24 mouse cellular contexts compared by ENCODE assay signal in the genomic region with DNA sequence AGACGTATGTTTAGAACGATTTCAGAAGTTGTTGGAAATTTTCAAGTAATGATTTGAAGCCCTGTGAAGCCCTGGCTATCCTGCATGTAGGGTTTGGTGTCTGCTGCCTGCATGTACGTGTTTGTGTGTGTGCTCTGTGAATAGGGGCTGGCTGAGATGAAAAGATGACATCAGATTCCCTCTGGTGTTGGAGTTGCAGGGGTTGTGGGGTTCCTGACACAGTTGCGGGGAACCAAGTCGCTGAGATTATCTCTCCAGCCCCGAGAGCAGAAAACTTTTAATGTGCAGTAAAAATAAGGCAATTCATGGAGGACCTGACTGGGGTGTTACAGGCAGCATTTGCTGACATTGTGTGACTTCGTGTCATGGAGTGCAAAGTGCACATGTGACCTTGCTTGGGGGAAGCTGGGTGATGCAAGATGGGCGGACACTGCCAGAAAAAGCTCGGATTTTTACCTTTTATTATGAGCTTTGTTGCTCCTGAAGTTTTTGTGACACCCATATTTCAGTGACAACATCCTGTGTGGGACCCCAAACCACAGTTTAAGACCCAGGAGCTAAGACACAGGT. TPM values are rescaled to one million over a fixed set of nuclear protein-coding genes. Genes with fewer than 3 reads are reported as not detected.
DNase-seq lines count a peak whose midpoint lies in the region; ATAC-seq and TF ChIP-seq lines count a peak whose summit lies in the region.
"Had no signal": no experiment of that assay in that cellular context is flagged by ENCODE, and none has a peak within 500 bp of the region (broad histone marks: within the 10 kb centered on the region; RNA-seq: fewer than 3 reads in every experiment).

No protein-coding gene starts in this region.

- TF ChIP-seq CTCF in intestine, postnatal 0 days (IDR thresholded peaks at IDR 0.05; ENCODE audit: low read depth) = no peak
- TF ChIP-seq CTCF in liver, postnatal 0 days (IDR thresholded peaks at IDR 0.05; ENCODE audit: low read depth) = no peak

- no peaks in the 10 kb centered on the region for H3K36me3 ChIP-seq in intestine, postnatal 0 days (ENCODE audit: control insufficient read depth, insufficient read depth)
- no peaks in the 10 kb centered on the region for H3K36me3 ChIP-seq in intestine, embryonic 16.5 days (ENCODE audit: control insufficient read depth, insufficient read depth, low read length)
- no peaks in the 10 kb centered on the region for H3K36me3 ChIP-seq in liver, embryonic 11.5 days (ENCODE audit: control insufficient read depth, insufficient read depth, low read length)
- H3K36me3 ChIP-seq in liver, embryonic 12.5 days = no peaks in the 10 kb centered on the region
- no peaks in the 10 kb centered on the region for H3K36me3 ChIP-seq in liver, postnatal 0 days (replicated peaks; ENCODE audit: insufficient read depth, low read length)
- H3K36me3 ChIP-seq: embryonic facial prominence, embryonic 10.5 days; embryonic facial prominence, embryonic 12.5 days; G1E had no signal

- no peak overlapping the region for H3K4me2 ChIP-seq in intestine, postnatal 0 days (replicated peaks; ENCODE audit: low read depth)
- no peak overlapping the region for H3K4me2 ChIP-seq in intestine, embryonic 16.5 days (ENCODE audit: low read depth, low read length)
- no peak overlapping the region for H3K4me2 ChIP-seq in liver, embryonic 11.5 days
- no peak overlapping the region for H3K4me2 ChIP-seq in liver, embryonic 12.5 days
- H3K4me2 ChIP-seq in liver, postnatal 0 days (ENCODE audit: low read depth, low read length) = no peak overlapping the region
- H3K4me2 ChIP-seq: embryonic facial prominence, embryonic 12.5 days; forebrain, embryonic 13.5 days had no signal

- WGBS in intestine, postnatal 0 days = 51% methylated on average over 9 of the region's 9 CpGs
- 73% methylated on average over 9 of the region's 9 CpGs for WGBS in intestine, embryonic 16.5 days
- 75% methylated on average over 9 of the region's 9 CpGs for WGBS in liver, embryonic 11.5 days
- 63% methylated on average over 9 of the region's 9 CpGs for WGBS in liver, embryonic 12.5 days (ENCODE audit: insufficient replicate concordance)
- 63% methylated on average over 9 of the region's 9 CpGs for WGBS in liver, postnatal 0 days (ENCODE audit: insufficient replicate concordance)

- H3K27me3 ChIP-seq in intestine, postnatal 0 days (replicated peaks; ENCODE audit: control insufficient read depth, insufficient read depth, low read length) = no peaks in the 10 kb centered on the region
- H3K27me3 ChIP-seq in intestine, embryonic 16.5 days (replicated peaks; ENCODE audit: control insufficient read depth, insufficient read depth, low read length) = no peaks in the 10 kb centered on the region
- no peaks in the 10 kb centered on the region for H3K27me3 ChIP-seq in liver, embryonic 11.5 days (replicated peaks; ENCODE audit: control insufficient read depth, insufficient read depth, low read length)
- no peaks in the 10 kb centered on the region for H3K27me3 ChIP-seq in liver, embryonic 12.5 days (replicated peaks)
- H3K27me3 ChIP-seq in liver, postnatal 0 days (ENCODE audit: insufficient read depth, low read length) = no peaks in the 10 kb centered on the region
- H3K27me3 ChIP-seq: CH12.LX; embryonic facial prominence, embryonic 12.5 days; forebrain, embryonic 13.5 days; Patski had no signal

- no peak overlapping the region for H3K4me3 ChIP-seq in intestine, postnatal 0 days (ENCODE audit: low read depth, low read length)
- no peak overlapping the region for H3K4me3 ChIP-seq in intestine, embryonic 16.5 days (ENCODE audit: low read length)
- no peak overlapping the region for H3K4me3 ChIP-seq in liver, embryonic 11.5 days (ENCODE audit: low read depth, low read length)
- H3K4me3 ChIP-seq in liver, embryonic 12.5 days = no peak overlapping the region
- H3K4me3 ChIP-seq in liver, postnatal 0 days (ENCODE audit: low read depth, low read length) = no peak overlapping the region
- H3K4me3 ChIP-seq: embryonic facial prominence, embryonic 10.5 days; embryonic facial prominence, embryonic 12.5 days; forebrain, embryonic 13.5 days had no signal

- no peaks in the 10 kb centered on the region for H3K4me1 ChIP-seq in intestine, postnatal 0 days (replicated peaks; ENCODE audit: control insufficient read depth, insufficient read depth, low read length)
- no peaks in the 10 kb centered on the region for H3K4me1 ChIP-seq in intestine, embryonic 16.5 days (ENCODE audit: control insufficient read depth, insufficient read depth, low read length)
- H3K4me1 ChIP-seq in liver, embryonic 11.5 days (replicated peaks; ENCODE audit: control insufficient read depth, insufficient read depth, low read length) = no peaks in the 10 kb centered on the region
- peaks cover 3% of the 10 kb centered on the region for H3K4me1 ChIP-seq in liver, embryonic 12.5 days
- no peaks in the 10 kb centered on the region for H3K4me1 ChIP-seq in liver, postnatal 0 days (ENCODE audit: insufficient read depth)
- H3K4me1 ChIP-seq: embryonic facial prominence, embryonic 10.5 days; embryonic facial prominence, embryonic 12.5 days; forebrain, embryonic 13.5 days had no signal

- no peaks in the 10 kb centered on the region for H3K9me3 ChIP-seq in intestine, postnatal 0 days (ENCODE audit: control insufficient read depth)
- no peaks in the 10 kb centered on the region for H3K9me3 ChIP-seq in intestine, embryonic 16.5 days (ENCODE audit: control insufficient read depth, low read length)
- H3K9me3 ChIP-seq in liver, embryonic 11.5 days (ENCODE audit: control insufficient read depth, low read length) = no peaks in the 10 kb centered on the region
- no peaks in the 10 kb centered on the region for H3K9me3 ChIP-seq in liver, embryonic 12.5 days (replicated peaks)
- no peaks in the 10 kb centered on the region for H3K9me3 ChIP-seq in liver, postnatal 0 days (ENCODE audit: low read length)
- H3K9me3 ChIP-seq: embryonic facial prominence, embryonic 10.5 days; embryonic facial prominence, embryonic 12.5 days; forebrain, embryonic 13.5 days; G1E had no signal

- ATAC-seq in intestine, postnatal 0 days = peak; percentile 60; the same call in 1 of the 2 replicates
- ATAC-seq in intestine, embryonic 16.5 days = no peak
- no peak for ATAC-seq in liver, embryonic 11.5 days (replicated peaks; ENCODE audit: low FRiP score)
- no peak for ATAC-seq in liver, embryonic 12.5 days
- ATAC-seq in liver, postnatal 0 days = peak; percentile 64
- ATAC-seq: activated CD4-positive, CD25-positive, alpha-beta regulatory T cell, adult 4 months; CD4-positive, CD25-positive, alpha-beta regulatory T cell, adult 4 months; forebrain, embryonic 13.5 days; Patski had no signal

- no peak overlapping the region for H3K9ac ChIP-seq in intestine, postnatal 0 days (ENCODE audit: low read depth, low read length)
- H3K9ac ChIP-seq in intestine, embryonic 16.5 days (ENCODE audit: low read depth, low read length) = no peak overlapping the region
- H3K9ac ChIP-seq in liver, embryonic 11.5 days (ENCODE audit: low read depth, low read length) = no peak overlapping the region
- no peak overlapping the region for H3K9ac ChIP-seq in liver, embryonic 12.5 days
- H3K9ac ChIP-seq in liver, postnatal 0 days (replicated peaks) = no peak overlapping the region
- H3K9ac ChIP-seq: embryonic facial prominence, embryonic 12.5 days; forebrain, embryonic 13.5 days had no signal

- DNase-seq in heart, adult 11 months = peak; percentile 72
- DNase-seq in heart, adult 18-20 months = no peak
- peak; percentile 26 for DNase-seq in liver, embryonic 11.5 days (ENCODE audit: low spot score)
- no peak for DNase-seq in liver, postnatal 0 days
- DNase-seq: adrenal gland, adult 8-10 months; adrenal gland, postnatal 14 days; adrenal gland, postnatal 36 days; B cell, adult 2 months; cerebellum, adult 11-12 months; cerebellum, adult 2 months; cerebellum, adult 9-10 months; cerebellum, postnatal 10 days; cerebellum, postnatal 25 days had no signal

- no peak overlapping the region for H3K27ac ChIP-seq in intestine, postnatal 0 days (ENCODE audit: low read depth, low read length)
- no peak overlapping the region for H3K27ac ChIP-seq in intestine, embryonic 16.5 days (ENCODE audit: low read length)
- H3K27ac ChIP-seq in liver, embryonic 11.5 days (ENCODE audit: low read depth, low read length) = no peak overlapping the region
- no peak overlapping the region for H3K27ac ChIP-seq in liver, embryonic 12.5 days
- peak overlapping the region; percentile 29; the same call in 1 of the 2 replicates for H3K27ac ChIP-seq in liver, postnatal 0 days (ENCODE audit: low read depth)
- H3K27ac ChIP-seq: embryonic facial prominence, embryonic 10.5 days; embryonic facial prominence, embryonic 12.5 days; forebrain, embryonic 13.5 days had no signal

- no peak for TF ChIP-seq EP300 in liver, postnatal 0 days (IDR thresholded peaks at IDR 0.05; ENCODE audit: low read depth)

RNA-seq across cellular contexts. Expression of a gene that starts 20.2 kb away (rescaled TPM):
- 10 to 100 TPM; 12.2 to 12.4 TPM for total RNA-seq in heart, adult 18-20 months (2021)
- 16.0 and 18.4 TPM in 2 replicates for polyA plus RNA-seq in intestine, postnatal 0 days (2015; fragmentation: Nextera tagmentation; extraction: Ambion mirVana)
- polyA plus RNA-seq in intestine, embryonic 16.5 days (2015; fragmentation: Nextera tagmentation; extraction: Ambion mirVana) = 19.0 and 20.8 TPM in 2 replicates
- 10.0 and 10.4 TPM in 2 replicates for polyA plus RNA-seq in liver, embryonic 11.5 days (2014; fragmentation: Nextera tagmentation; extraction: Ambion mirVana)
- 7.9 and 9.3 TPM in 2 replicates for polyA plus RNA-seq in liver, embryonic 12.5 days (2016; fragmentation: Nextera tagmentation; extraction: Ambion mirVana)
- polyA plus RNA-seq in liver, postnatal 0 days (2015; fragmentation: Nextera tagmentation; extraction: Ambion mirVana) = 7.9 and 9.0 TPM in 2 replicates

Comparison
In these comparisons a context has a peak if more than half of its experiments do, and no peak if none do; other contexts are left out.
1. DNase-seq: peak in heart, adult 11 months (single experiment) and liver, embryonic 11.5 days (single experiment); none in heart, adult 18-20 months (0 of 2) and liver, postnatal 0 days (single experiment).
2. ATAC-seq: peak in intestine, postnatal 0 days (single experiment) and liver, postnatal 0 days (single experiment); none in intestine, embryonic 16.5 days (single experiment), liver, embryonic 11.5 days (single experiment) and liver, embryonic 12.5 days (single experiment).